Mouse (Mus musculus) cortical plate, adult 2 months (tissue): Measurements from ENCODE around the gene Fsip1.

Experiments
- CTCF ChIP-seq: fragments of 200-500 bp; IDR thresholded peaks from 2 replicates; pipeline ENCODE4 v1.5.1; 2011; ENCODE audit warnings: mild to moderate bottlenecking, control low read depth, low read length; ENCODE audit not compliant: insufficient read depth; ENCODE audit errors: extremely low read depth
- POLR2A ChIP-seq: fragments of 200-500 bp; IDR thresholded peaks from 2 replicates; pipeline ENCODE4 v1.6.1; 2011; ENCODE audit warnings: mild to moderate bottlenecking, low read length, control low read depth; ENCODE audit not compliant: insufficient read depth; ENCODE audit errors: extremely low read depth

DNA sequence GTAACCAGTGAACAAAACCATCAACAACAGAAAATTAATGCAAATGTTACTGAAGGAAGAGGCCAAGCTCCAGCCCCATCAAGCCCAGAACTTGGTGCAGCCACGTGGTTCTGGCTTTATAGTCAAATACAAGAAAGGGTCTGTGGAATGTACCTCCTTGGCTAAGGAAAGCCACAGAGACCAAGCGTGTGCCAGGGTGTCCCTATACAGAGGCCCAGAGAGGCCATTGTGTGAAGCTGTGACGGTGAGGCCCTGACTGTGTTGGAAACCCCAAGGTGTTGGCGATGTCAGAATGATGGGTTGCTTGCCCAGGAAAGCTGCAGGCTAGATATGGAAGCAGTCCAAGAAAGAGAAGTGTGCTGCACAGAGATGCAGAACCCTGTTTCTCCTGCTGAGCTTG lies 89.0 kb downstream of the Fsip1 start:
- no peak for TF ChIP-seq CTCF
- no peak for TF ChIP-seq POLR2A
